Mouse (Mus musculus): ENCODE data around the gene Cd82. TPM values are rescaled to one million over a fixed set of nuclear protein-coding genes. Genes with fewer than 3 reads are reported as not detected.

The Cd82 gene
- total and polyA plus RNA-seq, 2 experiments from 2014 or later = 12.4 to 21.8 TPM

GRCm38 (mm10) chr2:93421320-93421719 lies 41.6 kb downstream of the Cd82 start:
- no peak overlapping the region for H3K4me2 ChIP-seq (ENCODE audit: low read depth, low read length)
- H3K9me3 ChIP-seq (ENCODE audit: low read length) = no peaks in the 10 kb centered on the region
- peak; percentile 81 for DNase-seq (ENCODE audit: low spot score)
- H3K36me3 ChIP-seq (ENCODE audit: insufficient read depth, low read length) = no peaks in the 10 kb centered on the region
- 26% methylated on average over 7 of the region's 7 CpGs for WGBS
- no peaks in the 10 kb centered on the region for H3K4me1 ChIP-seq (ENCODE audit: insufficient read depth, low read length)
- no peak overlapping the region for H3K4me3 ChIP-seq (ENCODE audit: low read length)
- H3K27ac ChIP-seq = no peak overlapping the region
- ATAC-seq = 0 out of 2 replicates have a peak, but pooled peaks have one; percentile 16
- H3K27me3 ChIP-seq (ENCODE audit: insufficient read depth, low read length) = no peaks in the 10 kb centered on the region
- H3K9ac ChIP-seq (replicated peaks; ENCODE audit: low read length) = no peak overlapping the region
- TF ChIP-seq CTCF (IDR thresholded peaks at IDR 0.05; ENCODE audit: low read depth) = peak; percentile 80

- Histone ChIP-seq H3K9me3 (ENCODE audit: low read length) (no peaks in the 10 kb centered on the region), H3K4me3 (ENCODE audit: low read length) (no peak overlapping the region), H3K4me2 (ENCODE audit: low read depth, low read length) (no peak overlapping the region), H3K9ac (replicated peaks; ENCODE audit: low read length) (no peak overlapping the region), H3K36me3 (ENCODE audit: insufficient read depth, low read length) (no peaks in the 10 kb centered on the region), H3K27ac (no peak overlapping the region), H3K27me3 (ENCODE audit: insufficient read depth, low read length) (no peaks in the 10 kb centered on the region), H3K4me1 (ENCODE audit: insufficient read depth, low read length) (no peaks in the 10 kb centered on the region)
- WGBS = 87% methylated on average over 12 of the region's 12 CpGs
- no peak for ATAC-seq
- no peak for TF ChIP-seq CTCF (IDR thresholded peaks at IDR 0.05; ENCODE audit: low read depth)
- no peak for DNase-seq (ENCODE audit: low spot score)
Observed at GRCm38 (mm10) chr2:93419971-93420370, 43.0 kb downstream of the Cd82 start.

GRCm38 (mm10) chr2:93418396-93418795 lies 44.5 kb downstream of the Cd82 start:
- ATAC-seq = peak; percentile 57
- no peak overlapping the region for H3K4me2 ChIP-seq (ENCODE audit: low read depth, low read length)
- peak; percentile 97 for TF ChIP-seq CTCF (IDR thresholded peaks at IDR 0.05; ENCODE audit: low read depth)
- H3K4me1 ChIP-seq (ENCODE audit: insufficient read depth, low read length) = no peaks in the 10 kb centered on the region
- H3K9ac ChIP-seq (replicated peaks; ENCODE audit: low read length) = no peak overlapping the region
- WGBS = 10% methylated on average over 8 of the region's 8 CpGs
- no peaks in the 10 kb centered on the region for H3K36me3 ChIP-seq (ENCODE audit: insufficient read depth, low read length)
- no peaks in the 10 kb centered on the region for H3K9me3 ChIP-seq (ENCODE audit: low read length)
- H3K27me3 ChIP-seq (ENCODE audit: insufficient read depth, low read length) = no peaks in the 10 kb centered on the region
- no peak overlapping the region for H3K4me3 ChIP-seq (ENCODE audit: low read length)
- no peak overlapping the region for H3K27ac ChIP-seq
- peak; percentile 89 for DNase-seq (ENCODE audit: low spot score)

GRCm38 (mm10) chr2:93416874-93417709 lies 45.8 kb downstream of the Cd82 start:
- Histone ChIP-seq H3K4me3 (ENCODE audit: low read length) (no peak overlapping the region), H3K27ac (no peak overlapping the region), H3K4me2 (ENCODE audit: low read depth, low read length) (no peak overlapping the region), H3K9ac (replicated peaks; ENCODE audit: low read length) (no peak overlapping the region), H3K9me3 (ENCODE audit: low read length) (no peaks in the 10 kb centered on the region), H3K36me3 (ENCODE audit: insufficient read depth, low read length) (no peaks in the 10 kb centered on the region), H3K27me3 (ENCODE audit: insufficient read depth, low read length) (no peaks in the 10 kb centered on the region), H3K4me1 (ENCODE audit: insufficient read depth, low read length) (no peaks in the 10 kb centered on the region)
- WGBS = 83% methylated on average over 12 of the region's 12 CpGs
- DNase-seq (ENCODE audit: low spot score) = no peak
- no peak for TF ChIP-seq CTCF (IDR thresholded peaks at IDR 0.05; ENCODE audit: low read depth)
- no peak for ATAC-seq

GRCm38 (mm10) chr2:93415281-93415680 lies 47.7 kb downstream of the Cd82 start:
- Histone ChIP-seq H3K27ac (no peak overlapping the region), H3K4me2 (ENCODE audit: low read depth, low read length) (no peak overlapping the region), H3K36me3 (ENCODE audit: insufficient read depth, low read length) (no peaks in the 10 kb centered on the region), H3K9me3 (ENCODE audit: low read length) (no peaks in the 10 kb centered on the region), H3K4me3 (ENCODE audit: low read length) (no peak overlapping the region), H3K9ac (replicated peaks; ENCODE audit: low read length) (no peak overlapping the region), H3K4me1 (ENCODE audit: insufficient read depth, low read length) (no peaks in the 10 kb centered on the region), H3K27me3 (ENCODE audit: insufficient read depth, low read length) (no peaks in the 10 kb centered on the region)
- peak; percentile 6; the same call in 1 of the 2 replicates for ATAC-seq
- DNase-seq (ENCODE audit: low spot score) = peak; percentile 56
- 41% methylated on average over 5 of the region's 5 CpGs for WGBS
- peak; percentile 82 for TF ChIP-seq CTCF (IDR thresholded peaks at IDR 0.05; ENCODE audit: low read depth)

DNA sequence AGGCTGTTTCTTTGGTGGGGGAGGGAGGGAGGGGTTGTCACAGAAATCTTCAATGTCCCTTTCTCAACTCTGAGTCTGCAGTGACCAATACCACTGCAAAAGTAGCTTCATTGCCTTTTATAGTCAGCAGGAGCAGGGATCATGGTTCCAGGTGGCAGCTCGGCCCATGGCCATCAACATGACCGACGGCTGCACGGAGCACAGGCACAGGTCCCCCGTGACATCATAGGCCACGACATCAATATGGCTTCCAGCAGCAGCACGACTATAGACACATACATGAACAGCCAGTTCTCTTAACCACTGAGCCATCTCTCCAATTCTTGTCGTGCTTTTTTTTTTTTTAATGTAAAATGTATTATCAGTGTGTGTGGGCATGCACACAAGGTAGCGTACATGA lies 48.8 kb downstream of the Cd82 start:
- ATAC-seq (no peak), DNase-seq (ENCODE audit: low spot score) (no peak)
- H3K27me3 ChIP-seq (ENCODE audit: insufficient read depth, low read length) = no peaks in the 10 kb centered on the region
- no peaks in the 10 kb centered on the region for H3K4me1 ChIP-seq (ENCODE audit: insufficient read depth, low read length)
- no peak overlapping the region for H3K27ac ChIP-seq
- H3K9ac ChIP-seq (replicated peaks; ENCODE audit: low read length) = no peak overlapping the region
- H3K4me2 ChIP-seq (ENCODE audit: low read depth, low read length) = no peak overlapping the region
- TF ChIP-seq CTCF (IDR thresholded peaks at IDR 0.05; ENCODE audit: low read depth) = no peak
- H3K4me3 ChIP-seq (ENCODE audit: low read length) = no peak overlapping the region
- no peaks in the 10 kb centered on the region for H3K9me3 ChIP-seq (ENCODE audit: low read length)
- WGBS = 89% methylated on average over 9 of the region's 9 CpGs
- H3K36me3 ChIP-seq (ENCODE audit: insufficient read depth, low read length) = no peaks in the 10 kb centered on the region

Measured in hindbrain, postnatal 0 days (tissue).